Mouse (Mus musculus) E14TG2a.4 (cell line): Measurements from ENCODE around the gene Pspc1.
A peak's percentile ranks its signal among the peaks of the same experiment; 100 is the strongest.
"Not testable (repeated sequence)": the region's sequence is repeated elsewhere in the genome, so short reads cannot be mapped to it uniquely, and the experiment has no call there.

ENCODE experiments used
- H3K27me3 ChIP-seq: 2 replicates; pipeline ENCODE4 v1.6.1; 2014; ENCODE audit warnings: low read length, control low read depth; ENCODE audit not compliant: insufficient read depth
- H3K36me3 ChIP-seq: 2 replicates; pipeline ENCODE4 v1.6.1; 2014; ENCODE audit warnings: low read length, control low read depth; ENCODE audit not compliant: insufficient read depth
- H3K4me1 ChIP-seq: replicated peaks from 2 replicates; pipeline ENCODE4 v1.6.1; 2014; ENCODE audit warnings: low read depth, low read length, control low read depth
- H3K4me3 ChIP-seq: replicated peaks from 2 replicates; pipeline ENCODE4 v1.5.1; 2014; ENCODE audit warnings: mild to moderate bottlenecking, low read length
- H3K9me3 ChIP-seq: 2 replicates; pipeline ENCODE4 v1.6.1; 2014; ENCODE audit warnings: low read length, control low read depth
- CTCF ChIP-seq: conservative IDR thresholded peaks from 2 replicates; pipeline ENCODE4 v1.5.1; 2014; ENCODE audit warnings: low read length
- NANOG ChIP-seq: IDR thresholded peaks from 2 replicates; pipeline ENCODE4 v1.6.1; 2014; ENCODE audit warnings: borderline replicate concordance, low read length, mixed read lengths
- POU5F1 ChIP-seq: IDR thresholded peaks from 2 replicates; pipeline ENCODE4 v1.6.1; 2014; ENCODE audit warnings: low read length, borderline replicate concordance

The Pspc1 gene

DNA sequence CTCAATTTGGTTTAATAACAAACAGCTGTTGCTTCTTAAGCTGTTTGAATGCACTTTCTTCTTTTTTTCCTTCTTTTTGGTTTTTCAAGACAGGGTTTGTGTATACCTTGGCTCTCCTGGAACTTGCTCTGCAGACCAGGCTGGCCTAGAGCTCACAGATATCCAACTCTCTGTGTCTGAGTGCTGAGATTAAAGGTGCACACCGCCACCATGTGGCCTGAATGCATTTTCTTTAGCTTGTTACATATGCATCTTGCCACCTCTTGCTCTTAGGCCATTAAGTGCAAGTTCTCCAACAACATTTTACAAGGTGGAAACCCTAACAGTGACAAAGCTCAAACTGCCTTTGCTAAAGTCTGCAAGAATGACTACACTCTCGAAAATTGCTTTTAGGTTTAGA, 15.1 kb upstream of the Pspc1 start:
- Histone ChIP-seq H3K4me3 (no peak overlapping the region), H3K9me3 (no peaks in the 10 kb centered on the region), H3K27me3 (no peaks in the 10 kb centered on the region), H3K4me1 (no peaks in the 10 kb centered on the region), H3K36me3 (peaks cover 58% of the 10 kb centered on the region)
- TF ChIP-seq POU5F1, result no peak
- peak; percentile 33 for TF ChIP-seq CTCF

DNA sequence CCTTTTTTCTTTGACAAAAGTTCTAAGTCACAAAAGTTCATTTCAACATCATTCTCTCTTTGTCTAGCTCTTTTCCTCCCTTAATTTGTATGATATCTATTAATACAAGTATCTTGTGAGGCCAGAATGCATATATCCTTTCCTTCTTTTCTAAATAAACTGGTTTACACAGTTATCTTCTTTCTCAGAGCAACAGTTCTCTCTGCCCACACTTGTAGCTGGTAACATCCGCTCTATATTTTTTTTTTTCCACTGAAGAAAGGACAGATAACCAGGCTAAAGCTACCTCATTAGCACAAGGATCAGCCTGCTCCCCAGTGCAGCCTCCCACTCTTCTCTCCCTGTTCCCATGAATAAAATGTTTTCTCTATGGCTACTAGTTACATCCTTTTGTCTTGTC, 6.5 kb upstream of the Pspc1 start:
- no peak for TF ChIP-seq POU5F1
- no peak for TF ChIP-seq CTCF
- no peak for TF ChIP-seq NANOG

DNA sequence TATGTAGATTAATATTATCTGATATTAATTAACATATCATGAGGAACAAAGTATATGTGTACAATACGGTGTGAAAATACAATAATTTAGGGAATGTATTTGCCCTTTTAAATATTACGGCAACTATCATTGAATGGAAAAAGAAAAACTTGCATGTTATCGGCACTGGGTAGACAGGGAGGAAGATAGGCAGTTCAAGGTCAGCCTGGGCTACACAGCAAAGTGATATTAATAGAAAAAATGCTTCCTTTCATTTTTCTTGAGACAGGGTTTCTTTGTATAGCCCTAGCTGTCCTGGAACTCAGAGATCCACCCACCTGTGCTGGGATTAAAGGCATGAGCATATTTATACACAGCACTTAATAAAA, 801 bp upstream of the Pspc1 start:
- no peaks in the 10 kb centered on the region for H3K9me3 ChIP-seq
- H3K4me3 ChIP-seq, result peak overlapping the region; percentile 99
- peaks cover 33% of the 10 kb centered on the region for H3K4me1 ChIP-seq
- no peak for TF ChIP-seq POU5F1
- no peak for TF ChIP-seq NANOG
- TF ChIP-seq CTCF, result no peak
- H3K36me3 ChIP-seq, result peaks cover 21% of the 10 kb centered on the region
- H3K27me3 ChIP-seq, result no peaks in the 10 kb centered on the region

More for the DNA sequence above, 6.5 kb upstream of the Pspc1 start:
- Histone ChIP-seq H3K36me3 (no peaks in the 10 kb centered on the region), H3K4me1 (peaks cover 6% of the 10 kb centered on the region; the same call in 1 of the 2 replicates), H3K9me3 (no peaks in the 10 kb centered on the region), H3K4me3 (no peak overlapping the region), H3K27me3 (no peaks in the 10 kb centered on the region)

DNA sequence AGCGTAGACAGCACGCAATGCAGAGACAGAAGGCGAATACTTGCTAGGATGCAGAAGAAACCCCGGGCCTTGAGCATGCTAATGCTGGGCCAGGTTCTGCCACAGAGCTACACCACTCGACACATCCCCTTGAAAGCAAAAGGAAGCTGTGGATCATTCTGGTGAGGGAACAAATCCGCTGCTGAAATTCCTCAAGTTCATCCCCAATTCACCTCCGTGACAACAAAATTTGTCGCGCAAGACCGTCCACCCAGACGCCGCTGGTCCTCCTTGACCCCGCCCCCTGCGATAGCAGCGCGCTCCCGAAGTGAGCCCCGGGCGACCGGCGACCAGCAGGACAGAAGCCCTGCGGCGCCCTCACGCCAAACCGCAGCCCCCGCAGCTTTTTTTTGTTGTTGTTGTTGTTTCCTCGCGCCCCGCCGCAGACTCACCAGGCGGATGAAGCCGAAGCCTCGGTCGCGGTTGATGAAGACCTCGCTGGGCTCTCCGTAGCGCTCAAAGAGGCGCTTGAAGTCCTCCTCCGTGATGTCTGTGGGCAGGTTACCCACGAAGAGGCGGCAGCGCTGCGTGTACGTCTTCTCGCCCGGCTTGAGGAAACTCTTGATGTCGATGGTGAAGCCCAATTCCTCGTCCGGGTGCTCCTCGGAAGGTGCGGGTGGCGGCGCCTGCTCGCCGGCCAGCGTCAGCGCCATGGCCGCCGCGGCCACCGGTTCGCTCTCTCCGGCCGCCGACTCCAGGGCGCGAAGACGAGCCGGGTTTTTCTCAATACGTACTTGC, 568 bp downstream of the Pspc1 start:
- H3K4me1 ChIP-seq, result peaks cover 46% of the 10 kb centered on the region
- TF ChIP-seq NANOG (no peak), CTCF (no peak), POU5F1 (no peak)
- no peaks in the 10 kb centered on the region for H3K27me3 ChIP-seq
- H3K36me3 ChIP-seq, result peaks cover 35% of the 10 kb centered on the region
- H3K9me3 ChIP-seq, result no peaks in the 10 kb centered on the region
- H3K4me3 ChIP-seq, result peak overlapping the region; percentile 99

DNA sequence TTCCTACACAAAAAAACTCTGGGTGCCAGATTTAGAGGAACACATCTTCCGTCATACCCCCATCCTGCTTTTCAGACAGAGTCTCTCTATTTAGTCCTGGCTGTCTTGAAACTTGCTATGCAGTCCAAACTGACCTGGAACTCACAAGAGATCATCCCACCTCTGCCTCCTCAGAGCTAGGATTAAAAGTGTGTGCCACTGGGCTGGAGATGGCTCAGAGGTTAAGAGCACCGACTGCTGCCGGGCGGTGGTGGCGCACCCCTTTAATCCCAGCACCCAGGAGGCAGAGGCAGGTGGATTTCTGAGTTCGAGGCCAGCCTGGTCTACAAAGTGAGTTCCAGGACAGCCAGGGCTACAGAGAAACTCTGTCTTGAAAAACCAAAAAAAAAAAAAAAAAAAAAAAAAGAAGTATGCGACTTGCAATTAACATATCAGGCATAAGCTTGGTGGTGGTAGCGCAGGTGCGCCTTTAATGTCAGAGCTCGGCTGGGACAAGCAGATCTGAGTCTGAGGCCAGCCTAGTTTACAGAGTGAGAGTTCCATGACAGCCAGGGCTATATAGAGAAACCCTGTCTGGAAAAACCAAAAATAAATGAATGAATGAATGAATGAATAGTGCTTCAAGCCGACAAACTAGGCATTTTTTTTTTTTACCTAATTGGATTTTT, 1.4 kb downstream of the Pspc1 start:
- H3K4me3 ChIP-seq, result peak overlapping the region; percentile 99
- H3K36me3 ChIP-seq, result peaks cover 41% of the 10 kb centered on the region
- TF ChIP-seq POU5F1, result no peak
- no peak for TF ChIP-seq CTCF
- TF ChIP-seq NANOG, result no peak

DNA sequence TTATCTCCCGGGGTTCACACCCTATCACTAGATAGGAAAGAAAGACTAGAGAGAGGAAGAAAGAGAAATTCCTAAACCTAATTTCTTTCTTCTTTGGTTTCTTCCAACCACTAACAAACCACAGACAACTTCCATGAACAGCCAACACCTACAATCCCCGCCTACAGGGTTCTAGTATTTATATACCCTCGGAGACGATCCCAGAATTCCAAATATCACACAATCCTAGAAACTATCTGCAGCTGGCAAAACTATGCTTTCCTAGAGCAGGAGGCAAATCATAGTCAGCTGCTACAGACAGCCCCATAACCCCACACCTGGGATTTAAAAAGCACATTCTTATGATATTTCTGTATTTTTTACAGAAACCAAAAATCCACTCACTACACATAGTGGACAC, 2.7 kb downstream of the Pspc1 start:
- no peaks in the 10 kb centered on the region for H3K27me3 ChIP-seq
- no peaks in the 10 kb centered on the region for H3K9me3 ChIP-seq
- H3K36me3 ChIP-seq, result peaks cover 54% of the 10 kb centered on the region
- H3K4me1 ChIP-seq, result peaks cover 57% of the 10 kb centered on the region
- no peak for TF ChIP-seq NANOG
- TF ChIP-seq CTCF, result no peak
- no peak for TF ChIP-seq POU5F1
- peak overlapping the region; percentile 99 for H3K4me3 ChIP-seq

More for the DNA sequence above, 1.4 kb downstream of the Pspc1 start:
- H3K27me3 ChIP-seq, result no peaks in the 10 kb centered on the region
- peaks cover 47% of the 10 kb centered on the region for H3K4me1 ChIP-seq
- H3K9me3 ChIP-seq, result no peaks in the 10 kb centered on the region

DNA sequence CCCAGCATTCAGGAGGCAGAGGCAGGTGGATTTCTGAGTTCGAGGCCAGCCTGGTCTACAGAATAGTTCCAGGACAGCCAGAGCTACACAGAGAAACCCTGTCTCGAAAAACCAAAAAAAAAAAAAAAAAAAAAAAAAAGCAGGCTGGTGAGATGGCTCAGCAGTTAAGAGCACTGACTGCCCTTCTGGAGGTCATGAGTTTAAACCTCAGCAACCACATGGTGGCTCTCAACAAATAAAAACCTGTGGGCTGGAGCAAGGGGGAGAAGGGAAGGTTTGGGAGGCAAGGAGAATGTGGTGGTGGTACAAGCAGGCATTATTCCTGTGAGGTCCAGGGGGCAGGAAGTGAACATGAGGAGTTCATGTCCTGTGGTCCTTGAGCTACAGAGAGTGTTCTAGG, 11.7 kb downstream of the Pspc1 start:
- H3K27me3 ChIP-seq, H3K4me3 ChIP-seq, H3K9me3 ChIP-seq: not testable (repeated sequence)
- Histone ChIP-seq H3K36me3 (peaks cover 87% of the 10 kb centered on the region), H3K4me1 (peaks cover 54% of the 10 kb centered on the region)

DNA sequence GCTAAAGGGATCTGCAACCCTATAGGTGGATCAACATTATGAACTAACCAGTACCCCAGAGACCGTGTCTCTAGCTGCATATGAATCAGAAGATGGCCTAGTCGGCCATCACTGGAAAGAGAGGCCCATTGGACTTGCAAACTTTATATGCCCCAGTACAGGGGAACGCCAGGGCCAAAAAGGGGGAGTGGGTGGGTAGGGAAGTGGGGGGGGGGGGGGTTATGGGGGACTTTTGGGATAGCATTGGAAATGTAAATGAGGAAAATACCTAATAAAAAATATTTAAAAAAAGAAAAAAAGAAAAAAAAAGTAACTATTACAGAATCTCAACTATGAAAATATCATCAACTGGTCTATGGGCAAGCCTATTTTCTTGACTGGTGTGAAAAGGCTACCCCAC, 13.0 kb downstream of the Pspc1 start:
- H3K36me3 ChIP-seq, result peaks cover 87% of the 10 kb centered on the region
- not testable (repeated sequence) for H3K4me3 ChIP-seq

DNA sequence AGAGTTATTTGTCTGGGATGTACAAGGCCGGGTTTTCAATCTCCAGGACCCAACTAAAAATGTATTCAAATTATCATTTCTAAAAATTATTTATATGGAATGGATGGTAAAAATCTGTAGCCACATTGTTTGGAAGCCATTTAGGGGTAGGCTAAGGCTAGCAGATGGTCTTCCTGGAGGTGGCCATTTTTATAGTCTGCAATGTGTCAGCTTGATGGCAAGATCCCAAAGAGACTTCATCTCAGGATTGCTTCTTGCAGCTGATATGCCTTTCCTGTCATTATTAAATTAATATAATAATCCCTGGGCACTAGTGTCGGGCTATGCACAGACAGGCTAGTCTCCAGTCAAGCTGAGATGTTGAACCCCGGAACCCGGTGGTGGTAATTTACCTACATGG, 26.8 kb downstream of the Pspc1 start:
- Histone ChIP-seq H3K9me3 (no peaks in the 10 kb centered on the region), H3K4me3 (no peak overlapping the region), H3K4me1 (peaks cover 8% of the 10 kb centered on the region; the same call in 1 of the 2 replicates), H3K36me3 (peaks cover 81% of the 10 kb centered on the region), H3K27me3 (no peaks in the 10 kb centered on the region)
- no peak for TF ChIP-seq NANOG
- TF ChIP-seq POU5F1, result no peak
- TF ChIP-seq CTCF, result no peak

More for the DNA sequence above, 13.0 kb downstream of the Pspc1 start:
- H3K4me1 ChIP-seq, result peaks cover 45% of the 10 kb centered on the region
- not testable (repeated sequence) for H3K9me3 ChIP-seq, H3K27me3 ChIP-seq
